Mouse (Mus musculus): ENCODE data around the gene Gab2. TPM values are rescaled to one million over a fixed set of nuclear protein-coding genes. Genes with fewer than 3 reads are reported as not detected.

The Gab2 gene
- polyA plus RNA-seq, 1 experiment from 2014 or later = 9.0 TPM

DNA sequence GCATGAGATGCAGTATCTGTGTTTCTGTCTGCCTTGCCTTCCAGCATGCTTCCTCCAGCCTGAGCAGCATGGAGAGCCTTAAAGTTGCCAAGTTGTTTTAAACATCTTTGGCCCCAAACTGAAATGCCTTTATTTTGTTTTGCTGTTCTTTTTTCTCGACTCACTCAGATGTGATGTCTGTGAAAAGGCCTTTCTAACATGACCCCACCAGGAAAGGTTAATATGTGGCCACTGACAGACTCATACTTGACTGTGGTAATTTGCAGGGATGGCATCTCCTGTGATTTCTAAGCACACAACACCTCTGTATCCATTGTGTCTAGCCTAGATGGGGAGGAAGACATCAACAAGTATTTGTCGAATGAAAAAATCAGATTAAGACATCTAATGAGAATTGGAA is 215.6 kb downstream of the Gab2 start:
- 37% methylated on average over 2 of the region's 2 CpGs for WGBS

DNA sequence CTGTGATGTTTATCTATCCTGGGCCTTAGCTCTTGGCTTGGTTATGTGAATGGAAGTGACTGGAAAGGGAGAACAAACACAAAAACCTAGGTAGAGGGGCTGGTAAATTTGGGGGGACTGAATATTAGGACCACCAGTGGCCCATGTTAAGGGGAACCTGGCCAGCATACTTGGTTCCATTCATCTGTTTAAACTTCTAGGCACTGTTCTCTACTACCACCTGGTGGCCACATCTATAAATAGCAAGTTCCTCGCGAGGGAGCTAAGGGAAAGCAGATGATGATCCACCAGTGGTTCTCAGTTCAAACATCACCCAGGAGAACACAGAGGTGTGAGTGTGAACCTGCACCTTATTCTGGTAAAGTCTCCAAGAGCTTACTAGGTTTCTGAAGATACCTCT is 216.1 kb downstream of the Gab2 start:
- 0 out of 2 replicates have a peak, but pooled peaks cover 11% of the 10 kb centered on the region for H3K36me3 ChIP-seq
- no peak overlapping the region for H3K27ac ChIP-seq
- no peak overlapping the region for H3K9ac ChIP-seq
- no peaks in the 10 kb centered on the region for H3K9me3 ChIP-seq
- 0% methylated on average over 2 of the region's 2 CpGs for WGBS
- H3K4me2 ChIP-seq = no peak overlapping the region
- H3K4me1 ChIP-seq = no peaks in the 10 kb centered on the region
- ATAC-seq (ENCODE audit: borderline replicate concordance, extremely low read depth, low FRiP score, low TSS enrichment) = no peak
- H3K27me3 ChIP-seq = no peaks in the 10 kb centered on the region
- H3K4me3 ChIP-seq = no peak overlapping the region

More for the DNA sequence above, 215.6 kb downstream of the Gab2 start:
- no peaks in the 10 kb centered on the region for H3K4me1 ChIP-seq
- H3K27ac ChIP-seq = no peak overlapping the region
- H3K9ac ChIP-seq = no peak overlapping the region
- no peak overlapping the region for H3K4me3 ChIP-seq
- H3K9me3 ChIP-seq = no peaks in the 10 kb centered on the region
- no peaks in the 10 kb centered on the region for H3K27me3 ChIP-seq
- no peak overlapping the region for H3K4me2 ChIP-seq
- no peak for ATAC-seq (ENCODE audit: borderline replicate concordance, extremely low read depth, low FRiP score, low TSS enrichment)
- H3K36me3 ChIP-seq = 0 out of 2 replicates have a peak, but pooled peaks cover 7% of the 10 kb centered on the region

DNA sequence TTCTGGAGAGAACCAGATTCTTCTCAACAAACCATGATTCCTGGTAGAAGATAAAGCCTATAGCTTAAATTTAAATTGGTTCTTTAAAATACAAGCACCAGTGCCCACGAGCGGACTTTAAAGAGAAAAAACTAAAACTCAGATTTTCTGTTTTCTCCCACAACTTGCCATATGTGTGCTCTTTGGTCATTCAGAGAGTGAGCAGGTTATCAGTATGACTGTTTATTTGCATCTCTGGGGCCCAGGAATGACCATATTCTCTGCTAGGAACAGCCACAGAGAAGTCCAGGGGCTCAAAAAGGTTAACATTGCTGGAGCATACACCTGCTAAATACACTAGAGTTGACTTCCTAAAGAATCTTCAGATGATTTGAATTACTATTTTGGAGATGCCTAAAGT is 216.9 kb downstream of the Gab2 start:
- no peaks in the 10 kb centered on the region for H3K9me3 ChIP-seq
- ATAC-seq (ENCODE audit: borderline replicate concordance, extremely low read depth, low FRiP score, low TSS enrichment) = no peak
- no peak overlapping the region for H3K4me3 ChIP-seq
- peaks cover 17% of the 10 kb centered on the region; the same call in 1 of the 2 replicates for H3K36me3 ChIP-seq
- H3K4me2 ChIP-seq = no peak overlapping the region
- 93% methylated on average over 2 of the region's 2 CpGs for WGBS
- H3K27ac ChIP-seq = no peak overlapping the region
- no peak overlapping the region for H3K9ac ChIP-seq
- H3K4me1 ChIP-seq = no peaks in the 10 kb centered on the region
- no peaks in the 10 kb centered on the region for H3K27me3 ChIP-seq

DNA sequence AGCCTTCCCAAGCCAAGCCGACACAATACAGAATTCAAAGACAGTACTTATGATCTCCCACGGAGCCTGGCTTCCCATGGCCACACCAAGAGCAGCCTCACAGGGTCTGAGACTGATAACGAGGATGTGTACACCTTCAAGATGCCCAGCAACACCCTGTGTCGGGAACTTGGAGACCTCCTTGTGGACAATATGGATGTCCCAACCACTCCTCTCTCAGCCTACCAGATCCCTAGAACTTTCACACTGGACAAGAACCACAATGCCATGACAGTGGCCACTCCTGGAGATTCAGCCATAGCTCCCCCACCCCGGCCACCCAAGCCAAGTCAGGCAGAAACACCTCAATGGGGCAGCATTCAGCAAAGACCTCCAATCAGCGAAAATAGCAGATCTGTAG is 217.6 kb downstream of the Gab2 start:
- WGBS = 84% methylated on average over 6 of the region's 6 CpGs
- H3K4me1 ChIP-seq = no peaks in the 10 kb centered on the region
- H3K4me3 ChIP-seq = no peak overlapping the region
- peaks cover 24% of the 10 kb centered on the region; the same call in 1 of the 2 replicates for H3K36me3 ChIP-seq
- H3K4me2 ChIP-seq = no peak overlapping the region
- no peaks in the 10 kb centered on the region for H3K9me3 ChIP-seq
- ATAC-seq (ENCODE audit: borderline replicate concordance, extremely low read depth, low FRiP score, low TSS enrichment) = no peak
- no peak overlapping the region for H3K27ac ChIP-seq
- H3K9ac ChIP-seq = no peak overlapping the region
- H3K27me3 ChIP-seq = no peaks in the 10 kb centered on the region

DNA sequence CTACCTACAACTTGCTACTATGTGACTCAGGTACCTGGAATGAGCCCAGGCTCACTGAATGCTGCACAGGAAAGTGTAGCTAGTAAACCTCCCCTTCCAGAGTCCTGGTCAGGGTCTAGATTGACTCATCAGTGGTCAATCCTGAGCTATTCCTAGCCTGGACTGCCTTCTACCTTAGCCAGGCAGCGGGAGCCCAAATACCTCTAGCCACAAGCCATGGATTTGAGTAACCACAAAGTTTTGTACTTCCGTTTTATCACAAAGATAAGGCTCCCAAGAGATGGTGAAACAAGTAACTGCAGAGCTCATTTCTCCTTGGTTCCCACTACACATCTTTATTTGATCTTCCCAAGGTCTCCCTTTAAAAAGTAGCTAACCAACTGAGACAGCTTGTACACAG is 219.5 kb downstream of the Gab2 start:
- Histone ChIP-seq H3K36me3 (peaks cover 37% of the 10 kb centered on the region), H3K27me3 (no peaks in the 10 kb centered on the region), H3K9me3 (no peaks in the 10 kb centered on the region), H3K27ac (no peak overlapping the region), H3K4me2 (no peak overlapping the region), H3K9ac (no peak overlapping the region), H3K4me1 (no peaks in the 10 kb centered on the region), H3K4me3 (no peak overlapping the region)
- 84% methylated on average over 2 of the region's 2 CpGs for WGBS
- ATAC-seq (ENCODE audit: borderline replicate concordance, extremely low read depth, low FRiP score, low TSS enrichment) = no peak

DNA sequence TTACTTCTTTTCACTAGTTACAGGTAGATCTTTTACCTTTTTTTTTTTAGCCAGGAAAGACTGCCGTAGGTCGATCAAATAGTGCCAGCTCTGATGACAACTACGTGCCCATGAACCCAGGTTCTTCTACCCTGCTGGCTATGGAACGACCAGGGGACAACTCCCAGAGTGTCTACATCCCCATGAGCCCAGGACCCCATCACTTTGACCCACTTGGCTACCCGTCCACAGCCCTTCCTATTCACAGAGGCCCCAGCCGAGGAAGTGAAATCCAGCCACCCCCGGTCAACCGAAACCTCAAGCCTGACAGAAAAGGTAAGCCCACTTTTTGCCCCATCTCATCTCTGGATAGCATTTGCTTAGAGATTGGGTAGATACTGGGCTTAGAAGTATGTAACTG is 219.9 kb downstream of the Gab2 start:
- no peak overlapping the region for H3K4me3 ChIP-seq
- peaks cover 37% of the 10 kb centered on the region for H3K36me3 ChIP-seq
- H3K9me3 ChIP-seq = no peaks in the 10 kb centered on the region
- no peak overlapping the region for H3K4me2 ChIP-seq
- no peak for ATAC-seq (ENCODE audit: borderline replicate concordance, extremely low read depth, low FRiP score, low TSS enrichment)
- H3K9ac ChIP-seq = no peak overlapping the region
- WGBS = 77% methylated on average over 8 of the region's 8 CpGs
- H3K27me3 ChIP-seq = no peaks in the 10 kb centered on the region
- H3K27ac ChIP-seq = no peak overlapping the region
- H3K4me1 ChIP-seq = no peaks in the 10 kb centered on the region

DNA sequence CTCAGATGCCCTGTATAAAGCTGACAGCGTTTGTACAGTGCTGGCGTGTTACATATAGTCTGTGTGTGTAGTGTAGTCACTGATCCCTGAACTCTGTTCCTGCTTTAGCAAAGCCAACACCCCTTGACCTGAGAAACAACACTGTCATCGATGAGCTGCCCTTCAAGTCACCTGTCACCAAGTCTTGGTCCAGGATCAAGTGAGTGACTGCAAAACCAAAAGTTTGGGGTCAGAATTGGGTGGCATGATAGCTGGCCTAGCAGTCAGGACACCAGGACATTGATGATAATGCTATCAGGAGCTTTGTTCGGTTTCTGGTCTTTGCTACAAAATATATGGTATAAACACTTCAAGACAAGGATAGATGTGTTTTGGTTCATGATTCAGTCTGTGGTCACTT is 220.9 kb downstream of the Gab2 start:
- H3K9ac ChIP-seq = no peak overlapping the region
- no peak overlapping the region for H3K27ac ChIP-seq
- no peak for ATAC-seq (ENCODE audit: borderline replicate concordance, extremely low read depth, low FRiP score, low TSS enrichment)
- 73% methylated on average over 4 of the region's 4 CpGs for WGBS
- H3K9me3 ChIP-seq = no peaks in the 10 kb centered on the region
- peaks cover 37% of the 10 kb centered on the region for H3K36me3 ChIP-seq
- no peak overlapping the region for H3K4me2 ChIP-seq
- H3K4me1 ChIP-seq = no peaks in the 10 kb centered on the region
- H3K4me3 ChIP-seq = no peak overlapping the region
- H3K27me3 ChIP-seq = no peaks in the 10 kb centered on the region

DNA sequence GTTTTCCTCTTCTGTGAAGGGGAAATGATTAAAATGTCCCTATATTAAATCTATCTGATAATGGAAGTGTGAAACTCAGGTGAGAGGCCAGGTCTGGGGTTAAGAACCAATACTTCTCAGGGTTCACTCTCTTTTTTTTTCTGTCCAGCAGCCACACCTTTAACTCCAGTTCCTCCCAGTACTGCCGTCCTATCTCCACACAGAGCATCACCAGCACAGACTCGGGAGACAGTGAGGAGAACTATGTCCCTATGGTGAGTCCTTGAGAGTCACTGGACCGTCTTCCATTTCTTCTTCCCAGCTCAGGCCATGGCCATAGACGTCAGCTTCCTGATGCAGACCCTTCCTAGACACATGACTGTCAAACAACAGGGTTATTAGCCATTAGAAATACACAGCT is 221.5 kb downstream of the Gab2 start:
- Histone ChIP-seq H3K4me3 (no peak overlapping the region), H3K9ac (no peak overlapping the region), H3K4me2 (no peak overlapping the region), H3K27me3 (no peaks in the 10 kb centered on the region), H3K27ac (no peak overlapping the region), H3K4me1 (no peaks in the 10 kb centered on the region), H3K36me3 (peaks cover 41% of the 10 kb centered on the region), H3K9me3 (no peaks in the 10 kb centered on the region)
- ATAC-seq (ENCODE audit: borderline replicate concordance, extremely low read depth, low FRiP score, low TSS enrichment) = no peak
- 75% methylated on average over 4 of the region's 4 CpGs for WGBS

DNA sequence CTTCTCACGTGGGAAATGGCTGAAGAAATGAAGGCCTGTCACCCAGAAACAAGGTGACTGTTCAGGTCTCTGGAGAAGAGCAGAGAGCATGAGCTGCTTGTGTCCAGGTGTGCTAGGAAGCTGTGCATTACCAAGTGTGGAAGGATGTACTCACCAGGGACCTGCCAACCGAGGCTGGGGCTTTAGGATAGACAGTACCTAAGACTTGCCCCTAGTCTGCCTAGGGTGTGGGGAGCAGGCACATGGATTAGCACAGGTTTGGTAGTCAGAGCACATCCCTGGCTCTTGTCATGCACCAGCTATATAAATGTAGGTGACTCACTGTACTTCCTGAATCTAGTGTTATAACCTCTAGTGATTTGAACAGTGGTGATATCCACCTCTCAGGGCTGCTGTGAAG is 222.2 kb downstream of the Gab2 start:
- peaks cover 48% of the 10 kb centered on the region for H3K36me3 ChIP-seq
- WGBS = 75% methylated on average over 2 of the region's 2 CpGs
- no peaks in the 10 kb centered on the region for H3K27me3 ChIP-seq

DNA sequence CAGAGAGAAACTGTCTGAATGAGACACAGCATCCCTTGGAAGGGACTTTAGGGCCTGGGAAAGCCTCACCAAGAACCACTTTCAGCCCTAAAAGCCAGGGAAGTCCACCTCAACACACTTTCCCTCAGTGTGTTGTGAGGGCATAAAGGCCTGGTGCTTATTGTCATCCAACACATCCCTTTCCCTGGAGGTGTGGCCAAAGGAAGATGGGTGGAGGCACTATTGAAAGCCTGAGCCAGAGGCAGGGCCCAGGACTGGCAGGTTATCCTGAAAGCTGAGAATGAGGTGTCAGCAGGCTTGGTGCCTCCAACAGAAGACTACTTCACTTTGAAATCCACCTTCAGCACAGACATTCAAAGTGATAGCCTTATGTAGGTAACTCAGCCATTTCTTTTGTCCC is 223.1 kb downstream of the Gab2 start:
- ATAC-seq (ENCODE audit: borderline replicate concordance, extremely low read depth, low FRiP score, low TSS enrichment) = no peak
- Histone ChIP-seq H3K4me2 (no peak overlapping the region), H3K36me3 (peaks cover 49% of the 10 kb centered on the region), H3K27me3 (no peaks in the 10 kb centered on the region), H3K9me3 (no peaks in the 10 kb centered on the region), H3K4me1 (no peaks in the 10 kb centered on the region), H3K9ac (no peak overlapping the region), H3K4me3 (no peak overlapping the region), H3K27ac (no peak overlapping the region)

More for the DNA sequence above, 222.2 kb downstream of the Gab2 start:
- ATAC-seq (ENCODE audit: borderline replicate concordance, extremely low read depth, low FRiP score, low TSS enrichment) = no peak
- Histone ChIP-seq H3K4me2 (no peak overlapping the region), H3K9ac (no peak overlapping the region), H3K9me3 (no peaks in the 10 kb centered on the region), H3K27ac (no peak overlapping the region), H3K4me1 (no peaks in the 10 kb centered on the region), H3K4me3 (no peak overlapping the region)

DNA sequence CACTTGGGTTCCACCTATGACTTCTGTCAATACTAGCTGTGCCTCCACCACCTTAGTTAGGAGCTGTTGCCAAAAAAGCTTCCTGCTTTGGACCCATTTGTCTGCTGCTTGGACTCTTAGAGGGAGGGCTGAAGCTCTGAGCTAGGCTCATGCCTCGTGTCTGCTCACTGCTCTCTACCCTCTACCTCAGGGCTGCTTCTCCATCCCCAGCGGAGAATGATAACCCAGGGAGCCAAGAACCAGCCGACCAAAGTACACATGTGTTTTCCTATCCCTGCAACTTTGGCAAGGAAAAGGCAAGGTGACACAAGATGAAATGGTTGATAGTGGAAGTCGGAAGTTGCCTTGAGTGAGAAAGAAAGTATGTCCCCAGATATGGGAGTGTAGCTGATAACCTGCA is 223.8 kb downstream of the Gab2 start:
- WGBS = 76% methylated on average over 4 of the region's 4 CpGs
- no peak overlapping the region for H3K4me2 ChIP-seq
- ATAC-seq (ENCODE audit: borderline replicate concordance, extremely low read depth, low FRiP score, low TSS enrichment) = no peak

DNA sequence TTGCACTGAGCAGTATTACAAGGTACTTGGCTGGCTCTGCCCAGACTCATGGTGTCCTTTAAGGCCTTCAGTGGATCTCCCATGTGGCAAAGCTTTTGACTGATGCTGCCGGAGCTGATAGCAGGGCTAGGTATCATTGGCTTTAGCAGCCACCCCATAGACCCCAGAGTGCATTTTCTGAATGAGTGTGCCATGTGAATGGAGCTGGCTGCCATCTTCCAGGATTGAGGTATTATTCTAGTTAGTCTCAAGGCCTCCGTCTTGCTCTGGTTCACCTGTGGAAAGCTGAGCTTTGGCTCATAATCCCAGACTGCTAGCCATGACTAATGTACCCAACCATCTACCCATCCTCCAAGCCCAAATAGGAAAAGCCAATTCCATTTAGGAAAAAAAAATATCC is 225.4 kb downstream of the Gab2 start:
- Histone ChIP-seq H3K9ac (no peak overlapping the region), H3K4me1 (no peaks in the 10 kb centered on the region), H3K4me2 (no peak overlapping the region), H3K4me3 (no peak overlapping the region), H3K36me3 (peaks cover 50% of the 10 kb centered on the region), H3K9me3 (no peaks in the 10 kb centered on the region), H3K27ac (no peak overlapping the region), H3K27me3 (no peaks in the 10 kb centered on the region)
- WGBS = 90% methylated on average over 2 of the region's 2 CpGs
- no peak for ATAC-seq (ENCODE audit: borderline replicate concordance, extremely low read depth, low FRiP score, low TSS enrichment)

More for the DNA sequence above, 223.8 kb downstream of the Gab2 start:
- Histone ChIP-seq H3K4me3 (no peak overlapping the region), H3K4me1 (no peaks in the 10 kb centered on the region), H3K9me3 (no peaks in the 10 kb centered on the region), H3K36me3 (peaks cover 53% of the 10 kb centered on the region), H3K9ac (no peak overlapping the region), H3K27ac (no peak overlapping the region), H3K27me3 (no peaks in the 10 kb centered on the region)

DNA sequence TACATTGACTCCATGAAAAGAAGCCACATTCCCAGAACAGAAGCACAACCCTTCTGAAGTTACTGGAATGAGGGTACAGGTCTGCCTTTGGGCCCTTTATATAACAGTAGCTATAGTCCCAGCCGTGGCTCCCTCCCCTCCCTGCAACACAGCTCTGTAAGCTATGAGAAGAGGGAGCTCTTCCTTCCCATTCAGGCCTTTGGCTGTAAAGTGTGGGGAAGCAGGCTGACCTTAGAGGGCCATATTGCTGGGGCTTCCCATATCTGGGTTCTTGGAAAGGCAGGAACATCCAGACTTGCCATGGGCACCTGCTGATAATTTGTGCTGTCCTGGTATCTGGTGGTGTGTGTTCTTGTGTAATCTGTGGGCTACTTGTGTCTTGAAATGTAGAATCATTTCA is 226.2 kb downstream of the Gab2 start:
- H3K4me1 ChIP-seq = no peaks in the 10 kb centered on the region
- no peaks in the 10 kb centered on the region for H3K27me3 ChIP-seq
- ATAC-seq (ENCODE audit: borderline replicate concordance, extremely low read depth, low FRiP score, low TSS enrichment) = no peak
- 96% methylated on average over 1 of the region's 1 CpGs for WGBS
- peaks cover 44% of the 10 kb centered on the region for H3K36me3 ChIP-seq
- no peak overlapping the region for H3K4me2 ChIP-seq
- H3K27ac ChIP-seq = no peak overlapping the region
- H3K9me3 ChIP-seq = no peaks in the 10 kb centered on the region
- H3K9ac ChIP-seq = no peak overlapping the region
- H3K4me3 ChIP-seq = no peak overlapping the region
